In the genomic region with DNA sequence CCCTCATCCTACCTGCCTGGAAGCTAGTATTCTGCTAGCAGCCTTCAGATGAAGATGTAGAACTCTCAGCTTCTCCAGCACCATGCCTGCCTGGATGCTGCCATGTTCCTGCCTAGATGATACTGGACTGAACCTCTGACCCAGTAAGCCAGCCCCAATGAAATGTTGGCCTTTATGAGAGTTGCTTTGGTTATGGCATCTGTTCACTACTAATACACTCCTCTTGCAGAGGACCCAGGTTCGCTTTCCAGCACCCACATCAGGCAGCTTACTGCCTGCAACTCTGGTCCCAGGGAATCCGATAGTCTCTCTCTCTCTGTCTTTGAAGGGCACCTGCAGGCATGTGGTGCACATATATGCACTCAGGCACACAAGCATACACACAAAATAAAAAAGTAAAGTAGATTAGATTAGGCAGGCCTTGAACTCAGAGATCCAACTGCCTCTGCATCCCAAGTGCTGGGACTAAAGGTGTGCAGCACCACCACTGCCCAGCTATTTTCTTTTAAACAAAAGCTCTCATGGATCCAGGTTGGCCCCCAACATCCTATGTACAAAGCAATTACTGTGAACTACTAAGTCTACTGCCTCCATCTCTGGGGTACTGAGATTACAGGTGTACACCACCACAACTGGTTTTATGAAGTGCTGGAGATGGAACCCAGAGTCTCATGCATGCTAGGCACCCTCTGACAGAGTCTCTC, we compare ENCODE assay signal across 11 mouse cellular contexts. TPM values are rescaled to one million over a fixed set of nuclear protein-coding genes. Genes with fewer than 3 reads are reported as not detected.
A peak's percentile ranks its signal among the peaks of the same experiment; 100 is the strongest.
DNase-seq lines count a peak whose midpoint lies in the region; ATAC-seq and TF ChIP-seq lines count a peak whose summit lies in the region.
"Had no signal": no experiment of that assay in that cellular context is flagged by ENCODE, and none has a peak within 500 bp of the region (broad histone marks: within the 10 kb centered on the region; RNA-seq: fewer than 3 reads in every experiment).

No protein-coding gene starts in this region.

- no peak for TF ChIP-seq CTCF in forebrain, postnatal 0 days (IDR thresholded peaks at IDR 0.05; ENCODE audit: low read depth)
- TF ChIP-seq CTCF in kidney, adult 2 months (conservative IDR thresholded peaks at IDR 0.05; ENCODE audit: insufficient read depth, insufficient read length, low read depth, low read length), result no peak

- no peak overlapping the region for H3K27ac ChIP-seq in forebrain, embryonic 11.5 days (ENCODE audit: low read depth, low read length)
- H3K27ac ChIP-seq in forebrain, postnatal 0 days (ENCODE audit: low read depth, low read length), result no peak overlapping the region; the same call in 1 of the 2 replicates
- peak overlapping the region; percentile 6; the same call in 1 of the 2 replicates for H3K27ac ChIP-seq in kidney, adult 2 months (ENCODE audit: insufficient read depth, low read depth, low read length)
- H3K27ac ChIP-seq in midbrain, embryonic 14.5 days (replicated peaks; ENCODE audit: low read depth, low read length), result no peak overlapping the region
- H3K27ac ChIP-seq in midbrain, embryonic 10.5 days (replicated peaks), result no peak overlapping the region
- peak overlapping the region; percentile 71 for H3K27ac ChIP-seq in stomach, embryonic 15.5 days

- no peak overlapping the region for H3K4me2 ChIP-seq in forebrain, embryonic 11.5 days (ENCODE audit: low read depth, low read length, severe bottlenecking)
- no peak overlapping the region for H3K4me2 ChIP-seq in forebrain, postnatal 0 days (ENCODE audit: low read depth)
- no peak overlapping the region for H3K4me2 ChIP-seq in midbrain, embryonic 14.5 days (ENCODE audit: low read length)
- H3K4me2 ChIP-seq in stomach, embryonic 15.5 days, result no peak overlapping the region

- no peak for TF ChIP-seq POLR2A in kidney, adult 2 months (IDR thresholded peaks at IDR 0.05; ENCODE audit: low read depth, low read length)

- H3K27me3 ChIP-seq in forebrain, embryonic 11.5 days (ENCODE audit: control insufficient read depth, insufficient read depth, low read length), result no peaks in the 10 kb centered on the region
- H3K27me3 ChIP-seq in forebrain, postnatal 0 days (ENCODE audit: insufficient read depth, low read length), result no peaks in the 10 kb centered on the region
- H3K27me3 ChIP-seq in kidney, adult 2 months (replicated peaks; ENCODE audit: control insufficient read depth, insufficient read depth, low read length), result no peaks in the 10 kb centered on the region
- H3K27me3 ChIP-seq in midbrain, embryonic 14.5 days (ENCODE audit: control insufficient read depth, insufficient read depth, low read length), result no peaks in the 10 kb centered on the region
- H3K27me3 ChIP-seq in midbrain, embryonic 10.5 days (ENCODE audit: low read depth, poor library complexity, severe bottlenecking), result no peaks in the 10 kb centered on the region
- H3K27me3 ChIP-seq in stomach, embryonic 15.5 days (replicated peaks), result no peaks in the 10 kb centered on the region
- H3K27me3 ChIP-seq: megakaryocyte, embryonic 14.5 days had no signal

- no peak for ATAC-seq in forebrain, embryonic 11.5 days (replicated peaks; ENCODE audit: low FRiP score)
- no peak for ATAC-seq in forebrain, postnatal 0 days
- no peak for ATAC-seq in midbrain, embryonic 14.5 days (ENCODE audit: low FRiP score, low TSS enrichment)
- no peak for ATAC-seq in stomach, embryonic 15.5 days (ENCODE audit: insufficient read depth, low FRiP score, low read depth)
- ATAC-seq: inflammation-experienced regulatory T-cells, adult 6 months had no signal

- H3K4me3 ChIP-seq in forebrain, embryonic 11.5 days (ENCODE audit: low read depth, low read length), result no peak overlapping the region
- H3K4me3 ChIP-seq in forebrain, postnatal 0 days (ENCODE audit: low read depth, low read length), result no peak overlapping the region
- H3K4me3 ChIP-seq in kidney, adult 2 months (ENCODE audit: insufficient read depth, low read depth, low read length), result no peak overlapping the region
- H3K4me3 ChIP-seq in midbrain, embryonic 14.5 days (replicated peaks; ENCODE audit: low read depth, low read length), result no peak overlapping the region
- no peak overlapping the region for H3K4me3 ChIP-seq in midbrain, embryonic 10.5 days
- H3K4me3 ChIP-seq in stomach, embryonic 15.5 days (replicated peaks), result no peak overlapping the region
- H3K4me3 ChIP-seq: megakaryocyte, embryonic 14.5 days had no signal

- no peaks in the 10 kb centered on the region for H3K9me3 ChIP-seq in forebrain, embryonic 11.5 days (ENCODE audit: control insufficient read depth, low read length)
- no peaks in the 10 kb centered on the region for H3K9me3 ChIP-seq in forebrain, postnatal 0 days (ENCODE audit: low read length)
- H3K9me3 ChIP-seq in midbrain, embryonic 14.5 days (ENCODE audit: control insufficient read depth, low read length), result no peaks in the 10 kb centered on the region
- no peaks in the 10 kb centered on the region for H3K9me3 ChIP-seq in midbrain, embryonic 10.5 days (replicated peaks)
- H3K9me3 ChIP-seq in stomach, embryonic 15.5 days, result no peaks in the 10 kb centered on the region
- H3K9me3 ChIP-seq: megakaryocyte, embryonic 14.5 days had no signal

- WGBS in forebrain, embryonic 11.5 days, result 90% methylated on average over 2 of the region's 2 CpGs
- 90% methylated on average over 2 of the region's 2 CpGs for WGBS in forebrain, postnatal 0 days
- 95% methylated on average over 2 of the region's 2 CpGs for WGBS in kidney, adult 2 months
- WGBS in midbrain, embryonic 14.5 days, result 91% methylated on average over 2 of the region's 2 CpGs
- 92% methylated on average over 2 of the region's 2 CpGs for WGBS in midbrain, embryonic 10.5 days
- 89% methylated on average over 2 of the region's 2 CpGs for WGBS in stomach, embryonic 15.5 days

- DNase-seq in forebrain, embryonic 11.5 days (ENCODE audit: low spot score), result peak; percentile 37
- no peak for DNase-seq in forebrain, postnatal 0 days
- DNase-seq in kidney, adult 2 months, result no peak
- no peak for DNase-seq in kidney, adult 11 months
- DNase-seq in midbrain, embryonic 14.5 days, result no peak
- DNase-seq in midbrain, embryonic 10.5 days (ENCODE audit: low spot score), result no peak
- no peak for DNase-seq in embryo, embryonic 11 days
- DNase-seq: cerebellum, adult 18-20 months had no signal

- H3K36me3 ChIP-seq in forebrain, embryonic 11.5 days (ENCODE audit: control insufficient read depth, insufficient read depth, low read length), result peaks cover 4% of the 10 kb centered on the region; the same call in 1 of the 2 replicates
- H3K36me3 ChIP-seq in forebrain, postnatal 0 days (ENCODE audit: insufficient read depth), result peaks cover 6% of the 10 kb centered on the region
- no peaks in the 10 kb centered on the region for H3K36me3 ChIP-seq in kidney, adult 2 months (ENCODE audit: control insufficient read depth, insufficient read depth, low read length)
- H3K36me3 ChIP-seq in midbrain, embryonic 14.5 days (ENCODE audit: control insufficient read depth, insufficient read depth, low read length), result peaks cover 9% of the 10 kb centered on the region
- peaks cover 8% of the 10 kb centered on the region for H3K36me3 ChIP-seq in midbrain, embryonic 10.5 days
- H3K36me3 ChIP-seq in stomach, embryonic 15.5 days, result no peaks in the 10 kb centered on the region

- H3K9ac ChIP-seq in forebrain, embryonic 11.5 days (ENCODE audit: low read length), result no peak overlapping the region
- no peak overlapping the region for H3K9ac ChIP-seq in forebrain, postnatal 0 days
- H3K9ac ChIP-seq in midbrain, embryonic 14.5 days (replicated peaks; ENCODE audit: low read length), result 0 out of 2 replicates have a peak overlapping the region, but pooled peaks have one; percentile 9
- no peak overlapping the region for H3K9ac ChIP-seq in stomach, embryonic 15.5 days

- H3K4me1 ChIP-seq in forebrain, embryonic 11.5 days (replicated peaks; ENCODE audit: control insufficient read depth, insufficient read depth, low read length), result peaks cover 8% of the 10 kb centered on the region; the same call in 1 of the 2 replicates
- peaks cover 12% of the 10 kb centered on the region for H3K4me1 ChIP-seq in forebrain, postnatal 0 days (ENCODE audit: insufficient read depth)
- H3K4me1 ChIP-seq in kidney, adult 2 months (ENCODE audit: control insufficient read depth, insufficient read depth, low read length), result peaks cover 7% of the 10 kb centered on the region; the same call in 1 of the 2 replicates
- peaks cover 9% of the 10 kb centered on the region; the same call in 1 of the 2 replicates for H3K4me1 ChIP-seq in midbrain, embryonic 14.5 days (ENCODE audit: control insufficient read depth, insufficient read depth, low read length)
- H3K4me1 ChIP-seq in midbrain, embryonic 10.5 days, result peaks cover 20% of the 10 kb centered on the region
- H3K4me1 ChIP-seq in stomach, embryonic 15.5 days, result peaks cover 16% of the 10 kb centered on the region

RNA-seq across cellular contexts. Expression of gene Ppp1r35, which starts 2.9 kb away (rescaled TPM):
- polyA plus RNA-seq in forebrain, embryonic 11.5 days (2014; fragmentation: Nextera tagmentation; extraction: Ambion mirVana), result 72.8 and 77.9 TPM in 2 replicates
- total RNA-seq in forebrain, postnatal 0 days (2014; rRNA removed), result 28.8 and 47.4 TPM in 2 replicates
- polyA plus RNA-seq in forebrain, postnatal 0 days (2015; fragmentation: Nextera tagmentation; extraction: Ambion mirVana), result 39.1 and 41.8 TPM in 2 replicates
- polyA plus RNA-seq in kidney, adult 2 months (2012; rRNA removed), result 30.6 and 36.6 TPM in 2 replicates
- 53.4 and 58.6 TPM in 2 replicates for polyA plus RNA-seq in midbrain, embryonic 14.5 days (2014; fragmentation: Nextera tagmentation; extraction: Ambion mirVana)
- 62.6 and 63.9 TPM in 2 replicates for polyA plus RNA-seq in midbrain, embryonic 10.5 days (2016; fragmentation: Nextera tagmentation; extraction: Ambion mirVana)
- polyA plus RNA-seq in stomach, embryonic 15.5 days (2015; fragmentation: Nextera tagmentation; extraction: Ambion mirVana), result 22.5 and 26.2 TPM in 2 replicates

RNA-seq across cellular contexts. Expression of gene Mepce, which starts 11.7 kb away (rescaled TPM):
- 11.9 and 12.4 TPM in 2 replicates for polyA plus RNA-seq in forebrain, embryonic 11.5 days (2014; fragmentation: Nextera tagmentation; extraction: Ambion mirVana)
- 33.3 and 47.7 TPM in 2 replicates for total RNA-seq in forebrain, postnatal 0 days (2014; rRNA removed)
- 18.3 and 21.1 TPM in 2 replicates for polyA plus RNA-seq in forebrain, postnatal 0 days (2015; fragmentation: Nextera tagmentation; extraction: Ambion mirVana)
- 41.0 and 42.9 TPM in 2 replicates for polyA plus RNA-seq in kidney, adult 2 months (2012; rRNA removed)
- polyA plus RNA-seq in midbrain, embryonic 14.5 days (2014; fragmentation: Nextera tagmentation; extraction: Ambion mirVana), result 11.3 and 14.4 TPM in 2 replicates
- polyA plus RNA-seq in midbrain, embryonic 10.5 days (2016; fragmentation: Nextera tagmentation; extraction: Ambion mirVana), result 11.7 and 12.5 TPM in 2 replicates
- polyA plus RNA-seq in stomach, embryonic 15.5 days (2015; fragmentation: Nextera tagmentation; extraction: Ambion mirVana), result 7.5 and 10.4 TPM in 2 replicates

RNA-seq across cellular contexts. Expression of gene Zcwpw1, which starts 11.9 kb away (rescaled TPM):
- 18.1 and 21.2 TPM in 2 replicates for polyA plus RNA-seq in forebrain, embryonic 11.5 days (2014; fragmentation: Nextera tagmentation; extraction: Ambion mirVana)
- 3.5 and 7.7 TPM in 2 replicates for total RNA-seq in forebrain, postnatal 0 days (2014; rRNA removed)
- 3.1 and 4.8 TPM in 2 replicates for polyA plus RNA-seq in forebrain, postnatal 0 days (2015; fragmentation: Nextera tagmentation; extraction: Ambion mirVana)
- 1.6 and 2.5 TPM in 2 replicates for polyA plus RNA-seq in kidney, adult 2 months (2012; rRNA removed)
- polyA plus RNA-seq in midbrain, embryonic 14.5 days (2014; fragmentation: Nextera tagmentation; extraction: Ambion mirVana), result 5.6 and 8.2 TPM in 2 replicates
- polyA plus RNA-seq in midbrain, embryonic 10.5 days (2016; fragmentation: Nextera tagmentation; extraction: Ambion mirVana), result 13.8 and 16.1 TPM in 2 replicates
- 18.3 and 20.5 TPM in 2 replicates for polyA plus RNA-seq in stomach, embryonic 15.5 days (2015; fragmentation: Nextera tagmentation; extraction: Ambion mirVana)

RNA-seq across cellular contexts. Expression of gene Tsc22d4, which starts 30.2 kb away (rescaled TPM):
- 81.1 and 83.5 TPM in 2 replicates for polyA plus RNA-seq in forebrain, embryonic 11.5 days (2014; fragmentation: Nextera tagmentation; extraction: Ambion mirVana)
- 120 and 135 TPM in 2 replicates for total RNA-seq in forebrain, postnatal 0 days (2014; rRNA removed)
- 112 and 134 TPM in 2 replicates for polyA plus RNA-seq in forebrain, postnatal 0 days (2015; fragmentation: Nextera tagmentation; extraction: Ambion mirVana)
- 71.2 and 78.4 TPM in 2 replicates for polyA plus RNA-seq in kidney, adult 2 months (2012; rRNA removed)
- 42.1 and 47.0 TPM in 2 replicates for polyA plus RNA-seq in midbrain, embryonic 14.5 days (2014; fragmentation: Nextera tagmentation; extraction: Ambion mirVana)
- 75.6 and 75.8 TPM in 2 replicates for polyA plus RNA-seq in midbrain, embryonic 10.5 days (2016; fragmentation: Nextera tagmentation; extraction: Ambion mirVana)
- 130 and 138 TPM in 2 replicates for polyA plus RNA-seq in stomach, embryonic 15.5 days (2015; fragmentation: Nextera tagmentation; extraction: Ambion mirVana)

RNA-seq across cellular contexts. Expression of gene Nyap1, which starts 34.3 kb away (rescaled TPM):
- 3.8 and 4.4 TPM in 2 replicates for polyA plus RNA-seq in forebrain, embryonic 11.5 days (2014; fragmentation: Nextera tagmentation; extraction: Ambion mirVana)
- 251 and 252 TPM in 2 replicates for total RNA-seq in forebrain, postnatal 0 days (2014; rRNA removed)
- polyA plus RNA-seq in forebrain, postnatal 0 days (2015; fragmentation: Nextera tagmentation; extraction: Ambion mirVana), result 42.0 and 48.9 TPM in 2 replicates
- polyA plus RNA-seq in kidney, adult 2 months (2012; rRNA removed), result 3.1 and 4.1 TPM in 2 replicates
- 16.2 and 28.8 TPM in 2 replicates for polyA plus RNA-seq in midbrain, embryonic 14.5 days (2014; fragmentation: Nextera tagmentation; extraction: Ambion mirVana)
- 5.1 and 8.4 TPM in 2 replicates for polyA plus RNA-seq in midbrain, embryonic 10.5 days (2016; fragmentation: Nextera tagmentation; extraction: Ambion mirVana)
- 2.7 and 2.9 TPM in 2 replicates for polyA plus RNA-seq in stomach, embryonic 15.5 days (2015; fragmentation: Nextera tagmentation; extraction: Ambion mirVana)

Comparison
In these comparisons a context has a peak if more than half of its experiments do, and no peak if none do; other contexts are left out.
1. H3K27ac ChIP-seq: peak in kidney, adult 2 months (single experiment) and stomach, embryonic 15.5 days (single experiment); none in forebrain, embryonic 11.5 days (single experiment), forebrain, postnatal 0 days (single experiment), midbrain, embryonic 14.5 days (single experiment) and midbrain, embryonic 10.5 days (single experiment).